Mouse (Mus musculus) ES-E14 (cell line): ENCODE results near the gene Acvr1b. TPM values are rescaled to one million over a fixed set of nuclear protein-coding genes. Genes with fewer than 3 reads are reported as not detected.

Source experiments
- DNase-seq: peaks from one replicate; pipeline ENCODE4 v3.0.0-alpha.2; 2013; ENCODE audit warnings: low read depth, low spot score
- H3K27ac ChIP-seq: 2 replicates; pipeline ENCODE4 v1.5.1; 2012; ENCODE audit warnings: low read depth, mild to moderate bottlenecking, low read length, moderate library complexity, mixed read lengths; ENCODE audit not compliant: poor library complexity, insufficient read depth, severe bottlenecking
- H3K36me3 ChIP-seq: 2 replicates; pipeline ENCODE4 v1.6.1; 2012; ENCODE audit warnings: mild to moderate bottlenecking, low read length, moderate library complexity, mixed read lengths; ENCODE audit not compliant: control insufficient read depth, poor library complexity, insufficient read depth, severe bottlenecking
- H3K4me1 ChIP-seq, 2 experiments: fragments of 150-350 bp in 1 of 2; sonication (generic) in 1 of 2; 2 replicates each; pipeline ENCODE4 v1.6.1; 2012; ENCODE audit warnings: low read length in 2 of 2, mild to moderate bottlenecking in 1 of 2, mixed read lengths in 1 of 2; ENCODE audit not compliant: control insufficient read depth in 2 of 2, insufficient read depth in 2 of 2, poor library complexity in 1 of 2
- H3K4me3 ChIP-seq, 2 experiments: fragments of 150-350 bp in 1 of 2; sonication (generic) in 1 of 2; 2 replicates each; pipeline ENCODE4 v1.5.1; 2012; ENCODE audit warnings: low read length in 2 of 2, low read depth in 1 of 2, mild to moderate bottlenecking in 1 of 2, mixed read lengths in 1 of 2; ENCODE audit not compliant: insufficient read depth in 1 of 2, poor library complexity in 1 of 2, severe bottlenecking in 1 of 2
- H3K9ac ChIP-seq: 2 replicates; pipeline ENCODE4 v1.6.1; 2012; ENCODE audit warnings: low read depth, mild to moderate bottlenecking, low read length, mixed read lengths; ENCODE audit not compliant: poor library complexity, insufficient read depth, severe bottlenecking
- H3K9me3 ChIP-seq: fragments of 150-350 bp; sonication (generic); 2 replicates; pipeline ENCODE4 v1.6.1; 2012; ENCODE audit warnings: low read depth, mild to moderate bottlenecking, low read length; ENCODE audit not compliant: control insufficient read depth, insufficient read depth
- CHD2 ChIP-seq: IDR thresholded peaks from 2 replicates; pipeline ENCODE4 v1.6.1; 2014; ENCODE audit warnings: mild to moderate bottlenecking, low read depth, low read length, inconsistent platforms
- HCFC1 ChIP-seq: IDR thresholded peaks from 2 replicates; pipeline ENCODE4 v1.6.1; 2012; ENCODE audit warnings: low read length, inconsistent platforms, borderline replicate concordance; ENCODE audit not compliant: insufficient read depth
- MAFK ChIP-seq: IDR thresholded peaks from 2 replicates; pipeline ENCODE4 v1.6.1; 2014; ENCODE audit warnings: mild to moderate bottlenecking, low read depth, low read length, inconsistent platforms; ENCODE audit not compliant: insufficient read depth
- ZC3H11A ChIP-seq: IDR thresholded peaks from 2 replicates; pipeline ENCODE4 v1.6.1; 2012; ENCODE audit warnings: low read depth, mild to moderate bottlenecking, inconsistent platforms, low read length, borderline replicate concordance
- ZNF384 ChIP-seq: IDR thresholded peaks from 2 replicates; pipeline ENCODE4 v1.6.1; 2012; ENCODE audit warnings: low read depth, low read length, inconsistent platforms
- in situ Hi-C, 2 experiments: fragments of 600-800 bp; cut with MboI; formaldehyde crosslinking; loops; one replicate each; pipeline ENCODE4 v1.15.1; 2025; ENCODE audit warnings: low sequenced_read_pairs in 2 of 2, inconsistent platforms in 1 of 2; ENCODE audit not compliant: unreplicated experiment in 2 of 2
- total RNA-seq: library from RNA; depleted of rRNA; stranded (reverse); fragments of 300-350 nt; gene quantifications from 2 replicates; pipeline ENCODE4 v1.2.3, GENCODE M21; 2012

Gene Acvr1b
- total RNA-seq, 1 experiment: 26.4 TPM

DNA sequence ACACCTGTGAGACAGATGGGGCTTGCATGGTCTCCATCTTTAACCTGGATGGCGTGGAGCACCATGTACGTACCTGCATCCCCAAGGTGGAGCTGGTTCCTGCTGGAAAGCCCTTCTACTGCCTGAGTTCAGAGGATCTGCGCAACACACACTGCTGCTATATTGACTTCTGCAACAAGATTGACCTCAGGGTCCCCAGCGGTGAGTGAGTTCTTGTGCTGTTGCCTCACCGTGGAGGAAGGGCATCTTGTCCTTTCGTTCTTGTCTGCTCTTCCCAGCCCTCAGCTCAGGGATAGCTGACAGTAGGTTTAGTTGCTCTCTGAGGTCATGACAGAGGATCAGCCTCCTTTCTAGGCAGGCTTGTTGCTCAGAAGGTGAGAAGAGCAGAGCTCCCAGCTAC, 20.1 kb downstream of the Acvr1b start:
- Histone ChIP-seq H3K9me3 (no peaks in the 10 kb centered on the region), H3K9ac (no peak overlapping the region), H3K36me3 (peaks cover 34% of the 10 kb centered on the region), H3K4me3 (no peak overlapping the region), H3K4me1 (no peaks in the 10 kb centered on the region), H3K27ac (no peak overlapping the region)
- in situ Hi-C loops: no loop called here
- DNase-seq: no peak
- TF ChIP-seq ZNF384 (no peak), HCFC1 (no peak), ZC3H11A (no peak), CHD2 (no peak), MAFK (no peak)

GRCm38 (mm10) chr15:101194951-101195823, 21.3 kb downstream of the Acvr1b start:
- Histone ChIP-seq H3K27ac (no peak overlapping the region), H3K36me3 (peaks cover 43% of the 10 kb centered on the region), H3K9ac (no peak overlapping the region), H3K4me3 (no peak overlapping the region), H3K4me1 (no peaks in the 10 kb centered on the region), H3K9me3 (no peaks in the 10 kb centered on the region)
- no peak for DNase-seq
- in situ Hi-C loops: no loop called here
- no peak for TF ChIP-seq HCFC1
- no peak for TF ChIP-seq ZC3H11A
- TF ChIP-seq MAFK: no peak
- TF ChIP-seq CHD2: no peak
- no peak for TF ChIP-seq ZNF384

DNA sequence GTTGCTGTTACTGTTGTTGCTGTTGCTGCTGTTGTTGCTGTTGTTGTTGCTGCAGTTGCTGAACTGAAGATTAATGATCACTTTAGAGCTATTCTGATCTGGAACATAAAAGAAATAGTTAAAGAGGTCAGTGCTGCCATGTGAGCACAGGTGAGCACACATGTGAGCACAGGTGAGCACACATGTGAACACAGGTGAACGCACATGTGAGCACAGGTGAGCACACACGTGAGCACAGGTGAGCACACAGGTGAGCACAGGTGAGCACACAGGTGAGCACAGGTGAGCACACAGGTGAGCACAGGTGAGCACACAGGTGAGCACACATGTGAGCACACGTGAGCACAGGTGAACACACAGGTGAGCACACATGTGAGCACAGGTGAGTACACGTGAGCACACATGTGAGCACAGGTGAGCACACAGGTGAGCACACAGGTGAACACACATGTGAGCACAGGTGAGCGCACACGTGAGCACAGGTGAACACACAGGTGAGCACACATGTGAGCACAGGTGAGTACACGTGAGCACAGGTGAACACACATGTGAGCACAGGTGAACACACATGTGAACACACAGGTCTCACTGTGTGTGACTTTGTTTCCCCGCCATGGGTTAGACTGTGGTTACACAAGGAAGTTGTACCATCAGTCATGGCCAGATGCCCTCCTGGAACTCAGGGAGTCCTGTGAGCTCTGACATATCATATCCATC, 22.4 kb downstream of the Acvr1b start:
- Histone ChIP-seq H3K27ac (no peak overlapping the region), H3K9me3 (no peaks in the 10 kb centered on the region), H3K4me1 (no peaks in the 10 kb centered on the region), H3K36me3 (peaks cover 51% of the 10 kb centered on the region), H3K9ac (no peak overlapping the region), H3K4me3 (no peak overlapping the region)
- TF ChIP-seq ZNF384 (no peak), ZC3H11A (no peak), CHD2 (no peak), MAFK (no peak), HCFC1 (no peak)
- in situ Hi-C loops: no loop called here
- no peak for DNase-seq

DNA sequence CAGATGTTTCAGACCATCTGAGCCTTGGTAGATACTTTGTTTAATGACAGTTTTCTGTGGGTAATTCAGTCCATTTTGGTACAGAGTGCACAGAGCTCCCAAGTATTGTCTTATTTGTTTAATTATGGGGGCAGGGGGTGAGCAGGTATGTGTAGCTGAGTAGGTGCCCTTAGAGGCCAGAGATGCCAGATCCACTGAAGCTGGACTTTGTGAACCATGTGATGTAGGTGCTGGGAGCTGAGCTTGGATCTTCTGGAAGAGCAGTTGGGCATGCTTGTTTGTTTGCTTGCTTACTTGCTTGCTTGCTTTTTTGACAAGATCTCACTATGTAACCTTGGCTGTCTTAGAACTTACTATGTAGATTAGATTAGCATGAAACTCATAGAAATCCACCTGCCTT, 23.1 kb downstream of the Acvr1b start:
- Histone ChIP-seq H3K27ac (no peak overlapping the region), H3K36me3 (peaks cover 57% of the 10 kb centered on the region), H3K9ac (no peak overlapping the region), H3K4me3 (no peak overlapping the region), H3K9me3 (no peaks in the 10 kb centered on the region), H3K4me1 (no peaks in the 10 kb centered on the region)
- no peak for DNase-seq
- no peak for TF ChIP-seq CHD2
- TF ChIP-seq HCFC1: no peak
- TF ChIP-seq MAFK: no peak
- TF ChIP-seq ZNF384: no peak
- TF ChIP-seq ZC3H11A: no peak
- in situ Hi-C loops: no loop called here
